Mouse (Mus musculus): Measurements from ENCODE around the gene Ptgis.

The Ptgis gene

GRCm38 (mm10) chr2:167190076-167190399 lies 50.4 kb downstream of the Ptgis start, which contains the start of gene Kcnb1:
Gene Kcnb1 (minus strand): TSS chr2:167190155.
- DNase-seq (ENCODE audit: low spot score): peak; percentile 13

GRCm38 (mm10) chr2:167189291-167190075 lies 50.9 kb downstream of the Ptgis start:
- DNase-seq (ENCODE audit: low spot score): peak; percentile 19

GRCm38 (mm10) chr2:167188315-167189207 lies 51.8 kb downstream of the Ptgis start:
- peak; percentile 86 for DNase-seq (ENCODE audit: low spot score)

GRCm38 (mm10) chr2:167187119-167187518 lies 53.3 kb downstream of the Ptgis start:
- no peak for DNase-seq (ENCODE audit: low spot score)

GRCm38 (mm10) chr2:167186544-167186943 lies 53.9 kb downstream of the Ptgis start:
- no peak for DNase-seq (ENCODE audit: low spot score)

GRCm38 (mm10) chr2:167186003-167186402 lies 54.4 kb downstream of the Ptgis start:
- DNase-seq (ENCODE audit: low spot score): no peak

- no peak for DNase-seq (ENCODE audit: low spot score)
Measured at GRCm38 (mm10) chr2:167185432-167185831, 55.0 kb downstream of the Ptgis start.

- no peak for DNase-seq (ENCODE audit: low spot score)
Measured at GRCm38 (mm10) chr2:167181662-167182389, 58.6 kb downstream of the Ptgis start.

GRCm38 (mm10) chr2:167181096-167181495 lies 59.3 kb downstream of the Ptgis start:
- no peak for DNase-seq (ENCODE audit: low spot score)

- no peak for DNase-seq (ENCODE audit: low spot score)
Measured at GRCm38 (mm10) chr2:167179301-167179700, 61.1 kb downstream of the Ptgis start.

- no peak for DNase-seq (ENCODE audit: low spot score)
Measured at GRCm38 (mm10) chr2:167177231-167177641, 63.2 kb downstream of the Ptgis start.

- DNase-seq (ENCODE audit: low spot score): no peak
Measured at GRCm38 (mm10) chr2:167175284-167175683, 65.1 kb downstream of the Ptgis start.

- DNase-seq (ENCODE audit: low spot score): no peak
Measured at GRCm38 (mm10) chr2:167173051-167173875, 67.1 kb downstream of the Ptgis start.

GRCm38 (mm10) chr2:167167515-167168212 lies 72.7 kb downstream of the Ptgis start:
- DNase-seq (ENCODE audit: low spot score): no peak

GRCm38 (mm10) chr2:167163600-167163999 lies 76.8 kb downstream of the Ptgis start:
- no peak for DNase-seq (ENCODE audit: low spot score)

GRCm38 (mm10) chr2:167163134-167163533 lies 77.3 kb downstream of the Ptgis start:
- no peak for DNase-seq (ENCODE audit: low spot score)

GRCm38 (mm10) chr2:167162516-167163021 lies 77.8 kb downstream of the Ptgis start:
- no peak for DNase-seq (ENCODE audit: low spot score)

- DNase-seq (ENCODE audit: low spot score): no peak
Measured at GRCm38 (mm10) chr2:167159721-167160120, 80.7 kb downstream of the Ptgis start.

GRCm38 (mm10) chr2:167158780-167159179 lies 81.6 kb downstream of the Ptgis start:
- DNase-seq (ENCODE audit: low spot score): no peak

- DNase-seq (ENCODE audit: low spot score): no peak
Measured at GRCm38 (mm10) chr2:167156118-167156715, 84.2 kb downstream of the Ptgis start.
